Comparison of ENCODE assay signal across 23 mouse cellular contexts in genomic region chr9:40571280-40571679, GRCm38 (mm10). TPM values are rescaled to one million over a fixed set of nuclear protein-coding genes. Genes with fewer than 3 reads are reported as not detected.
DNase-seq lines count a peak whose midpoint lies in the region; ATAC-seq and TF ChIP-seq lines count a peak whose summit lies in the region.
"Had no signal": no experiment of that assay in that cellular context is flagged by ENCODE, and none has a peak within 500 bp of the region (broad histone marks: within the 10 kb centered on the region; RNA-seq: fewer than 3 reads in every experiment).

No protein-coding gene starts in this region.

- H3K9me3 ChIP-seq in liver, postnatal 0 days (ENCODE audit: low read length): no peaks in the 10 kb centered on the region
- no peaks in the 10 kb centered on the region for H3K9me3 ChIP-seq in liver, embryonic 11.5 days (ENCODE audit: control insufficient read depth, low read length)
- no peaks in the 10 kb centered on the region for H3K9me3 ChIP-seq in hindbrain, embryonic 11.5 days (ENCODE audit: control insufficient read depth, low read length)
- H3K9me3 ChIP-seq: embryonic facial prominence, embryonic 10.5 days; forebrain, embryonic 13.5 days; heart, embryonic 13.5 days; hindbrain, embryonic 13.5 days had no signal

- no peak overlapping the region for H3K4me3 ChIP-seq in liver, postnatal 0 days (ENCODE audit: low read depth, low read length)
- no peak overlapping the region for H3K4me3 ChIP-seq in liver, embryonic 11.5 days (ENCODE audit: low read depth, low read length)
- no peak overlapping the region for H3K4me3 ChIP-seq in hindbrain, embryonic 11.5 days (ENCODE audit: low read depth, low read length)
- H3K4me3 ChIP-seq: embryonic facial prominence, embryonic 10.5 days; forebrain, embryonic 13.5 days; gastrocnemius, adult 2 months; heart, embryonic 13.5 days; hindbrain, embryonic 13.5 days had no signal

- no peaks in the 10 kb centered on the region for H3K27me3 ChIP-seq in liver, postnatal 0 days (ENCODE audit: insufficient read depth, low read length)
- H3K27me3 ChIP-seq in liver, embryonic 11.5 days (replicated peaks; ENCODE audit: control insufficient read depth, insufficient read depth, low read length): no peaks in the 10 kb centered on the region
- H3K27me3 ChIP-seq in hindbrain, embryonic 11.5 days (ENCODE audit: control insufficient read depth, insufficient read depth, low read length): no peaks in the 10 kb centered on the region
- H3K27me3 ChIP-seq: forebrain, embryonic 13.5 days; heart, embryonic 13.5 days; hindbrain, embryonic 13.5 days had no signal

- DNase-seq in liver, postnatal 0 days: peak; percentile 10
- no peak for DNase-seq in liver, embryonic 11.5 days (ENCODE audit: low spot score)
- peak; percentile 52 for DNase-seq in A20 (ENCODE audit: low read depth, low spot score)
- DNase-seq in thymus, postnatal 14 days: no peak
- no peak for DNase-seq in hindbrain, embryonic 11.5 days (ENCODE audit: low spot score)
- DNase-seq: adrenal gland, adult 2 months; adrenal gland, postnatal 25 days; cerebellum, adult 18-20 months; cerebellum, adult 9-11 months; cerebellum, postnatal 36 days; forebrain, postnatal 0 days; gastrocnemius, adult 2 months; gastrocnemius, postnatal 25 days; heart, adult 11 months; heart, postnatal 36 days had no signal

- TF ChIP-seq EP300 in liver, postnatal 0 days (IDR thresholded peaks at IDR 0.05; ENCODE audit: low read depth): no peak

- peak overlapping the region; percentile 34; the same call in 1 of the 2 replicates for H3K27ac ChIP-seq in liver, postnatal 0 days (ENCODE audit: low read depth)
- H3K27ac ChIP-seq in liver, embryonic 11.5 days (ENCODE audit: low read depth, low read length): no peak overlapping the region
- H3K27ac ChIP-seq in hindbrain, embryonic 11.5 days (ENCODE audit: low read depth, low read length): no peak overlapping the region
- H3K27ac ChIP-seq: embryonic facial prominence, embryonic 10.5 days; forebrain, embryonic 13.5 days; gastrocnemius, adult 2 months; heart, embryonic 13.5 days; hindbrain, embryonic 13.5 days; hindbrain, postnatal 0 days had no signal

- H3K4me1 ChIP-seq in liver, postnatal 0 days (ENCODE audit: insufficient read depth): peaks cover 15% of the 10 kb centered on the region
- no peaks in the 10 kb centered on the region for H3K4me1 ChIP-seq in liver, embryonic 11.5 days (replicated peaks; ENCODE audit: control insufficient read depth, insufficient read depth, low read length)
- no peaks in the 10 kb centered on the region for H3K4me1 ChIP-seq in hindbrain, embryonic 11.5 days (replicated peaks; ENCODE audit: control insufficient read depth, insufficient read depth, low read length)

- H3K4me2 ChIP-seq in liver, postnatal 0 days (ENCODE audit: low read depth, low read length): no peak overlapping the region
- no peak overlapping the region for H3K4me2 ChIP-seq in liver, embryonic 11.5 days
- H3K4me2 ChIP-seq in hindbrain, embryonic 11.5 days (replicated peaks; ENCODE audit: low read depth, low read length): no peak overlapping the region
- H3K4me2 ChIP-seq: forebrain, embryonic 13.5 days; heart, embryonic 13.5 days; hindbrain, embryonic 13.5 days had no signal

- no peaks in the 10 kb centered on the region for H3K36me3 ChIP-seq in liver, postnatal 0 days (replicated peaks; ENCODE audit: insufficient read depth, low read length)
- no peaks in the 10 kb centered on the region for H3K36me3 ChIP-seq in liver, embryonic 11.5 days (ENCODE audit: control insufficient read depth, insufficient read depth, low read length)
- no peaks in the 10 kb centered on the region for H3K36me3 ChIP-seq in hindbrain, embryonic 11.5 days (ENCODE audit: control insufficient read depth, insufficient read depth, low read length)
- H3K36me3 ChIP-seq: embryonic facial prominence, embryonic 10.5 days; heart, embryonic 13.5 days; hindbrain, embryonic 13.5 days had no signal

- TF ChIP-seq CTCF in liver, postnatal 0 days (IDR thresholded peaks at IDR 0.05; ENCODE audit: low read depth): no peak

- WGBS in liver, postnatal 0 days (ENCODE audit: insufficient replicate concordance): 42% methylated on average over 2 of the region's 2 CpGs
- WGBS in liver, embryonic 11.5 days: 62% methylated on average over 2 of the region's 2 CpGs
- 69% methylated on average over 2 of the region's 2 CpGs for WGBS in hindbrain, embryonic 11.5 days

- no peak for ATAC-seq in liver, postnatal 0 days
- no peak for ATAC-seq in liver, embryonic 11.5 days (replicated peaks; ENCODE audit: low FRiP score)
- ATAC-seq in granulocyte monocyte progenitor cell, adult 5-6 weeks (replicated peaks; ENCODE audit: poor library complexity, severe bottlenecking): peak; percentile 44
- no peak for ATAC-seq in hindbrain, embryonic 11.5 days (ENCODE audit: low FRiP score)
- ATAC-seq: forebrain, embryonic 13.5 days; forebrain, postnatal 0 days; hindbrain, postnatal 0 days; Patski had no signal

- no peak overlapping the region for H3K9ac ChIP-seq in liver, postnatal 0 days (replicated peaks)
- H3K9ac ChIP-seq in liver, embryonic 11.5 days (ENCODE audit: low read depth, low read length): no peak overlapping the region
- H3K9ac ChIP-seq in hindbrain, embryonic 11.5 days (ENCODE audit: low read depth, low read length): no peak overlapping the region
- H3K9ac ChIP-seq: forebrain, embryonic 13.5 days; forebrain, postnatal 0 days; heart, embryonic 13.5 days; hindbrain, embryonic 13.5 days had no signal

RNA-seq across cellular contexts. Expression of gene Gramd1b, which starts 40.1 kb away (rescaled TPM):
- polyA plus RNA-seq in liver, postnatal 0 days (2015; fragmentation: Nextera tagmentation; extraction: Ambion mirVana): 0.96 and 1.2 TPM in 2 replicates
- 2.1 and 2.7 TPM in 2 replicates for polyA plus RNA-seq in liver, embryonic 11.5 days (2014; fragmentation: Nextera tagmentation; extraction: Ambion mirVana)
- total RNA-seq in granulocyte monocyte progenitor cell, adult 5-6 weeks (2014; fragmentation: Nextera tagmentation): 18.5 and 25.8 TPM in 2 replicates
- total RNA-seq in granulocyte monocyte progenitor cell, adult 5-6 weeks (2017): 5.3 and 8.1 TPM in 2 replicates
- 2.5 and 5.1 TPM in 2 replicates for polyA plus RNA-seq in hindbrain, embryonic 11.5 days (2014; fragmentation: Nextera tagmentation; extraction: Ambion mirVana)
- total RNA-seq: MEL had no signal

Comparison
In these comparisons a context has a peak if more than half of its experiments do, and no peak if none do; other contexts are left out.
1. DNase-seq: peak in liver, postnatal 0 days (single experiment) and A20 (single experiment); none in liver, embryonic 11.5 days (single experiment), thymus, postnatal 14 days (single experiment) and hindbrain, embryonic 11.5 days (single experiment).